In genomic region chr3:87504330-87504729, GRCm38 (mm10) we compare ENCODE assay signal across 8 mouse cellular contexts. TPM values are rescaled to one million over a fixed set of nuclear protein-coding genes. Genes with fewer than 3 reads are reported as not detected.
DNase-seq lines count a peak whose midpoint lies in the region; ATAC-seq and TF ChIP-seq lines count a peak whose summit lies in the region.

No protein-coding gene starts in this region.

- peak; percentile 41 for DNase-seq in gastrocnemius, adult 18-20 months (ENCODE audit: low spot score)
- DNase-seq in gastrocnemius, postnatal 36 days: no peak
- peak; percentile 39 to 49 for DNase-seq in right cerebral cortex, adult 2 months (ENCODE audit: low spot score in 2 of 2)
- DNase-seq in right cerebral cortex, postnatal 25 days: no peak
- DNase-seq in embryo, embryonic 10.5 days (ENCODE audit: low spot score): peak; percentile 75
- DNase-seq in kidney, postnatal 4 days: peak; percentile 40 to 54
- DNase-seq in midbrain, postnatal 0 days (ENCODE audit: low spot score): peak; percentile 80
- no peak for DNase-seq in thymus, postnatal 0 days (ENCODE audit: low spot score)

- H3K36me3 ChIP-seq in midbrain, postnatal 0 days (ENCODE audit: insufficient read depth, low read length): no peaks in the 10 kb centered on the region

- H3K4me1 ChIP-seq in midbrain, postnatal 0 days (ENCODE audit: insufficient read depth, low read length): no peaks in the 10 kb centered on the region

- H3K4me3 ChIP-seq in midbrain, postnatal 0 days (ENCODE audit: low read depth, low read length): no peak overlapping the region

- H3K9me3 ChIP-seq in midbrain, postnatal 0 days (ENCODE audit: low read length): no peaks in the 10 kb centered on the region

- no peak overlapping the region for H3K9ac ChIP-seq in midbrain, postnatal 0 days (replicated peaks; ENCODE audit: low read length, poor library complexity, severe bottlenecking)

- H3K27me3 ChIP-seq in midbrain, postnatal 0 days (ENCODE audit: insufficient read depth, low read length): no peaks in the 10 kb centered on the region

- peak; percentile 93 for TF ChIP-seq CTCF in midbrain, postnatal 0 days (IDR thresholded peaks at IDR 0.05)

- ATAC-seq in midbrain, postnatal 0 days (ENCODE audit: low FRiP score): no peak; the same call in 1 of the 2 replicates

- intact Hi-C loops in gastrocnemius, postnatal 36 days (cut with DNase I): loop anchor here (5.0 to 10.0 kb wide), 2 partner anchors 182 to 420 kb away; no protein-coding TSS in a partner anchor

- no peak overlapping the region for H3K4me2 ChIP-seq in midbrain, postnatal 0 days (ENCODE audit: low read depth, low read length, poor library complexity, severe bottlenecking)

- H3K27ac ChIP-seq in midbrain, postnatal 0 days (ENCODE audit: low read depth, low read length): no peak overlapping the region

- 16% methylated on average over 7 of the region's 7 CpGs for WGBS in midbrain, postnatal 0 days

RNA-seq across cellular contexts. Expression of gene Etv3, which starts 20.9 kb away (rescaled TPM):
- 1 to 10 TPM; 9.5 to 9.7 TPM for total RNA-seq in gastrocnemius, adult 18-20 months (2021)
- 1 to 10 TPM; 8.1 to 9.5 TPM for total RNA-seq in gastrocnemius, postnatal 36 days (2021)
- total RNA-seq in midbrain, postnatal 0 days (2014; rRNA removed): 9.8 and 13.6 TPM in 2 replicates
- 5.9 and 7.9 TPM in 2 replicates for polyA plus RNA-seq in midbrain, postnatal 0 days (2015; fragmentation: Nextera tagmentation; extraction: Ambion mirVana)
- 22.8 and 27.7 TPM in 2 replicates for polyA plus RNA-seq in thymus, postnatal 0 days (2015; fragmentation: Nextera tagmentation; extraction: Ambion mirVana)

Comparison
In these comparisons a context has a peak if more than half of its experiments do, and no peak if none do; other contexts are left out.
1. DNase-seq: peak in gastrocnemius, adult 18-20 months (single experiment), right cerebral cortex, adult 2 months (2 of 2), embryo, embryonic 10.5 days (single experiment), kidney, postnatal 4 days (2 of 2) and midbrain, postnatal 0 days (single experiment); none in gastrocnemius, postnatal 36 days (0 of 2), right cerebral cortex, postnatal 25 days (single experiment) and thymus, postnatal 0 days (single experiment).